Mouse (Mus musculus) right cerebral cortex, postnatal 10 days (tissue): ENCODE data around the gene Tmco1.

Experiments used
- DNase-seq, 2 experiments: peaks; one replicate each; pipeline ENCODE4 v3.0.0; 2021; ENCODE audit warnings: low spot score in 2 of 2

The Tmco1 gene

DNA sequence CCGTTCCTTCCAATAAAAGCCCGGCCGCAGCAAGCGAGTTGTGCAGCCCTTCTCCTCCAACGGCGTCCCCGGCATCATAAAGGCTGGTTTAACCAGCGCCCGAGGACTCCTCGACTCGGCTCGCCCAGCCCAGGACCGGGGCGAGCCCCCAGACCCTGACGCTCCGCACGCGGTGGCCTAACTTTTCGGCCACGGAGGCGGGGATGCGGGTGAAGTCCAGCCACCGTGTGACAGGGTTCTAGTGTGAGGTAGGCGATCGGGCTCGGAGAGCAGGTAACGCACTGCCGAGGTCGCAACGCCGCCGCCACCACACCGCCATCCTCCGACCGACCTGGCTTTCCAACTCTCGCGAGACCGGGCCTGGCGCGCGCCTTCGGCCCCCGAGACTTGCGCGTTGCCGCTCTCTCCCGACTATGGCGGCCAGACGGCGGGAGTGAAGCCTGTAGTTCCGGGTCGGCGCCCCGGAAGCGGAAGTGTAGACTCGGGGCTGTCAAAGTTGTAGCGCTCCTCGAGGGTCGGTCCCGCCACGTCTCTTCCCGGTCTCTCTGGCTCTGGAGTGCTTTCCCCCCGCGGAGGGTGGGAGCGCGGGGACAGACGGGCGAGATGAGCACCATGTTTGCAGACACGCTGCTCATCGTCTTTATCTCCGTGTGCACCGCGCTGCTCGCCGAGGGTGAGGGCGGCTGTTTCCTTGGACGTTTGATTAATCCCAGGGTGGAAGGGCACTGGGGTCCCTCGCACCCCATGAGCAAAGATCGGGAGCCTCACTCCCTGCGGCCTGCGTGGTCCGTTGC is at the start of gene Tmco1:
Tmco1 (plus strand) TSS at position 118 of the 794 bp plus-strand sequence.
- DNase-seq, result peak; percentile 99

DNA sequence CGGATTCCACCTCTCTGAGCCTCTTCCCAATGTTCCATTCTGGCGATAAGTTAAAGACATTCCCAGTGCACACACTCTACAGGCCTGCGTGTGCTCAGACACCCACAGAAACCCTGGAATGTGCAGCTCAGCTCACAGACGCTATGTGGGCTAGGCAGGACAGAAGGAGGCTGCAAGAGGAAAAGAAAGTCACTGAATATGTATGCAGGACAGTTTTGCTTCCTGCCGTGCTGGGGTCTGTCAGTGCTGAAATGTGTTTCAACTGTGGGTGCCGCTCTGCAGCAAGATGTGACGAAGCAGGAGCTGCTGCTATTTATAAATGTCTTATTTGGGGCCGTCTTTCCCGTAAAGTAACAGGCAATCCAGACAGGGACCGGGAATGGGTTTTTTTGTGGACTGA is 48.5 kb upstream of the Tmco1 start:
- peak; percentile 84 to 91 for DNase-seq

DNA sequence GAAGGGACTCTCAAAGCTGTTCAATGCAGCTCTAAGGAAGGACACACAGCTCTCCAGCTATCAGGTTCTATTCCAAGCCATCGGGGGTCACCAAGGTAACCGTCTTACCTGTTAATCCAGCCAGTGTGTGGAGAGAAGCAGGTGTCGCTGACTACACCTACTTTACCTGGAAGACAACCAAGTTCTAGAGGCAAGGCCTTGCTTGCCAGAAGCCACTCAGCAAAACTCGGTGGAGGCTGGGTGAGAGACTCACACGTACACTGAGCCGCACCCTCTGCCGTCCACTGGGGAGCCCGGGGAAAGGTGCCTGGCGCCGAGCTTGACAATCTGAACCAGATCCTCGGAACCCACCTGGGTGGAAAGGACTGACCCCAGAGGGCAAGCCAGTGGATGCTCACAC is 46.4 kb upstream of the Tmco1 start:
- no peak for DNase-seq

DNA sequence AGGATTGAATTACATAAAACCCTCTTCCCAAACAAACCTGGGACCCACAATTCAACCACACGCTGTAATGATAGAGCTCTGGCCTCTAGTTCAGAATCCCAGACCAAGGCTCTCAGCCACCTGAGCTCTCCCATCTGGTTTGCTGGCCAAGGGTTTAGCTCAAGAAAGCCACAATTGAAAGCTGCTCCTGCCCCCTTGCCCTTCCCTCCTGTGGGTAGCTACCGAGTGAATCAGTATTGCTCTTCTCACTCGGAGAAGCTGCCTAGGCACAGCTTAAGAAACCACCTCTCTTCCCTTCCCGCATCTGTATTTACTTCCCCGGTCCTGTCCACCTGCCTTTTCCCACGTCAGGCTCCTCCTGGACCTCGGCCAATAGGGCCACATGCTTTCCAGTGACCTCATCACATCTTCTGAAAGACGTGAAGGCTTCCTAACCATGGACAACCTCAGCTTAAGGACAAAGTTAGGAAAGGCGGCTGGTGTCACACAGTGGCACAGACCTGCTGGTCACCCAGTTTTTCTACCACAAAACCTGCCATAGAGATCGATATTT is 45.6 kb upstream of the Tmco1 start:
- no peak for DNase-seq

DNA sequence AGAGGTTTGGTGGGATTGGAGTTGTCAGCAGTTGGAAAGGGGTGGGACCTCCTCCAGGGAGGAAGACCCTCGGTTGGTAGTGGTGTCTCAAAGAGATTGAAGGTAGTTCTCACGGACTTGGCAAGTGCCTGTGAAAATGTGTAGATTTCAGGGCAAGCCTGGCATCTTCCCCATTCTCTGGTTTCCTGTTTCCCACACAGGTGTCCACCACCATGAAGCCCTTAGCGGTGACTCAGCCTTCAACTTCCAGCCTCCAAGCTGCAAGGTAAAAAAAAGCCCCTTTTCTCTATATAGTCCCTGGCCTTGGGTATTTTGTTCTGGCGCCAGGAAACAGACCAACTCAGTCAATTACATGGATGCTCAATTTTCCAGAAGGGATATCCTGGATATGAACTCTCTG is 42.8 kb upstream of the Tmco1 start:
- DNase-seq, result no peak

DNA sequence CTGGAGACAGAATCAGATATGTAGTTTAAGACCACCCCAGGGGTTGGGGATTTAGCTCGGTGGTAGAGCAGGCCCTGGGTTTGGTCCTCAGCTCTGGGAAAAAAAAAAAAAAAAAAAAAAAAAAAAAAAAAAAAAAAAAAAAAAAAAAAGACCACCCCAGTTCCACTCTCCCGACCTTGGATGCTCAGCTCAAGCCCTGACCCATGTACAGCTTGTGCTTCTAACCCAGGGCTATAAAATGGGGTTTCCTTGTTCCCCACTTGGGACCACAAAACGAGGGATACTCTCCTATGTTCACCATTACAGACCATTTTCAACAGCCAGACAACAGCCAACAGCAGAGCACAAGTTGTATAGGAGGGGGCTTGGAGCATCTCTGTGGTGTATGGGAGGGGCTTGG is 41.5 kb upstream of the Tmco1 start:
- DNase-seq, result no peak

DNA sequence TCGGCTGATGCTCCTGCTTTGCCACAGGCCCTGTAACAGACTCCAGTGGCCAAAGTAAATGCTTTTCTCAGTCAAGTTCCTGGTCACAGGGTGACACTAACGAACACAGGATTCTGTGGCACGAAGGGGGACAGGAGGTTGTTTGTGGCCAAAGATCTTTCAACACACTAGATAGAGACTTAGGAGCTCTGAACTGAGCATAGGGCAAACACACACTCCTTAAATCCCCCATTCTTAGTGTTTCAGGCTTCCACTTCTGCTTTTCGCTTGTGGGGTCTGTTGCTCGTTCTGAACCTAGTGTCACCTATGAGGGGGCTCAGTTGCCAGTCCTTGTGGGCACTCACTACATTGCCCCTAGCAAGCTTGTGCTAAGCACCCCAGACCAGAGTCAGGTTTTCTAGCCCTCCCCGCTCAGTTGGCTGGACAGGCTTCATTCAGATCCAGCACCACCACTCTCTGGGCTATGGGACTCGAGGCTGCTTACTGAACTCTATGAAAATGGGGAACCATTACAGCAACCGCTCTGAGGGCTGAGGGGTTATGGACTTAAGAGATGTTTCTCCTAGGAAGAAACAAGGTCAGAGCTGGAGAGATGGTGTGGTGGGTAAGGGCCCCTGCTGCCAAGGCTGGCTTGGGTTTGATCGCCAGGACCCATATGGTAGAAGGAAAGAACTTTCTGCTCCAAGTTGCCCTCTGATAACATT is 39.7 kb upstream of the Tmco1 start:
- DNase-seq, result no peak

DNA sequence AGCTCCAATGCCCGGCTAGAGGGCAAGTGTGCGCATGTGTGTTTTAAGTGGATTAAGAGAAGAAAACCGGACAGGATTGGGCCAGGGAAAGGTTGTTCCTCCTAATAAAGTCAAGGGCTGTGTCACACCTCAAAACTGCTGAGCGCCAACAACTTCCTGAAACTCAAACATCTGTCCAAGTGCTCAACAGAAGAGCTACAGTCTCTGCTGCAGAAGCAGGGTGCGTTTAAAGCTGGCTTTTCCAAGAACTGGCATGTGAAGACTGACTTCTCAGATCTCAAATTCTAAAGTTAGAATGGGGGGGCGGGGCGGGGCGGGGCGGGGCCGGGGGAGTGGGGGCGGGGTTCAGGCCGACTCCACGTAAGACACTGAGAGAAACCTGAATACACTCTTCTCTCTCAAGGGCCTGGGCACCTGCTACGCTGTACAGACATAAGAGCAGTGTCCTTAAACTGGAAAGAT is 38.8 kb upstream of the Tmco1 start:
- DNase-seq, result no peak

DNA sequence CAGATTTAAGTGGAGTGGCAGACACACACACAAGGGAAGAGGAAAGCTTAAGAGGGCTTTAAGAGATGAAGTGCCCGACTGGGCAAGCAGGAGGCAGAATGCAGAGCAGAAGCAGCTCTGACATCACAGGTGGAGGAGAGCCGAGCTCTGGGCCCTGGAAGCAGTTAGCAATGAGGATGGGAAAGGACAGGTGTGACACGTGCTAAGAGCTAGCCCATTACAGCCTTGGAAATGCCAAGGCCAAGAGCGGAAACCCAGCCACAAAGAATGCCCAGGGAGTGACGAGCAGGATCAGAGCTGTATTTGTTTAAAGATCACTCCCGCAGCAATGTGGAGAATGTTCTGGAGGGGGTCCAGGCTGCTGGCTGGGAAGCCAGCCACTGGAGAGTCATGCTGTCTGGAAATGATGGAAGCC is 38.3 kb upstream of the Tmco1 start:
- DNase-seq, result peak; percentile 89

DNA sequence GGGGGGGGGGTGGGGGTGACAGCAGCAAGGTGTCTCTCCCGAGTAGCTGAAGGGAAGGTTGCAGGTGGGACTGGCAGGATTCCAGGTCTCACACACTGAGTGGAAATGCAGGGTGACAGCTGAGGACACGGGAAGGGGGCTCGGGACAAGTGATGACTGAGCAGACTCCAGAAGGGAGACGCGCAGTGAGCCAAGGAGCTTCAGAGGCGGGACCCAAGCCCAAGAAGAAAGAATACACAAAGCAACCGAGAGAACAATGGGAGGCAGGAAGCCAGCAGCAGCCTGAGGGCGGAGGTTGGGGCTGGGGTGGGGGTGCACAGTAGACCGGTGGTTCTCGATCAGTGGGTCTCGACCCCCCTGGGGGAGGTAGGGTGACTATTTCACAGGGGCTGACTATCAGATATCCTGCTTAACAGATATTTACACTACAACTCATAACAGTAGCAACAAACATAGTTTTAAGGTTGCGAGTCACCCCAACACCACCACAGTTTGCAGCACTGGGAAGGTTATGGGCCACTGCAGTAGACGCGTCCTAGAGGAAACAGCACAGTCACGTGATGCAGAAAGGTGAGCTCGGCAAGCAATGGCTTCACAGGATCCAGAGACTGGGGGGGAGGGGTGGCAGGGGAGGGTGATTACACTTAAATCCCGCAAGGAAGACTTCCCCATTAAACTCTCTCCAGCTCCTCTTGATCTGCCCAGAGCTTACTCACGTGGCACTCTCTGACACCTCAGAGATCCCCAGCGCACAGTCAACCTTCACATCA is 37.7 kb upstream of the Tmco1 start:
- DNase-seq, result peak; percentile 71 to 79

DNA sequence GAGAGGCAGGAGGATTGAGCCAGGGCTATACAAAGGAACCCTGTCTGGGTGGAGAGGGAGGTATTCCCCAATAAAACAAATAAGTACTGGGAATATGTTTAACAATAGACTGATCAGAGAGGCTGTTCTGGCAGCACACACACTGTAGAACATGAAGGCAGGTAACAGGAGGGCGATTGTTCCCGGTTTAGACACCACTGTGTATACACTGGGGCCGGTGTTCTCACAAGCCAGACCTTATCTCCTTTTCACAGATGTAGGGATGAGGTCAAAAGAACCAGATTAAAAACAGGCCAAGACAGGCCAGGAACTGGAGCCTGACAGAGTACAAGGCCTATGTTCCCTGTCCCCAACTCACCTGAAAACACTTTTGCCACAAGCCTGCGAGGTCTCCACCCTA is 36.9 kb upstream of the Tmco1 start:
- DNase-seq, result no peak

DNA sequence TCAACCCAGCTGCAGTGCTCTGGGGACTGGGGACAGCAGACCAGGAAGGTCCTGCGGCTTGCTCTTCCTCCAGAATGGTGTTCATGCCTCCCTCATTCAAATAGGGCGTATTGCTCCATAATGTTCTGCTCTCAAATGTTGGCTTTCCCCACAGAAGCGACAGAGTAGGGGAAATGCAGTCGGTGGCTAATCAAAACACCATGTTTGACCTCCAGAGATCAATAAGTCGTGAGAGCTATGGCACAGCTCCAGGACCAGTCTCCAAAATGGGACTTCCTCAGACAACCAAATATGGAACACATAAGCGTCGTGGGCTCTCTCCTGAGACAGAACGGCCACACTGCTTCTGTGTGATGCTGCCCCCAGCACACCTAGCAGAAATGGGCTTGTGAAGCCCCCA is 36.3 kb upstream of the Tmco1 start:
- DNase-seq, result no peak

DNA sequence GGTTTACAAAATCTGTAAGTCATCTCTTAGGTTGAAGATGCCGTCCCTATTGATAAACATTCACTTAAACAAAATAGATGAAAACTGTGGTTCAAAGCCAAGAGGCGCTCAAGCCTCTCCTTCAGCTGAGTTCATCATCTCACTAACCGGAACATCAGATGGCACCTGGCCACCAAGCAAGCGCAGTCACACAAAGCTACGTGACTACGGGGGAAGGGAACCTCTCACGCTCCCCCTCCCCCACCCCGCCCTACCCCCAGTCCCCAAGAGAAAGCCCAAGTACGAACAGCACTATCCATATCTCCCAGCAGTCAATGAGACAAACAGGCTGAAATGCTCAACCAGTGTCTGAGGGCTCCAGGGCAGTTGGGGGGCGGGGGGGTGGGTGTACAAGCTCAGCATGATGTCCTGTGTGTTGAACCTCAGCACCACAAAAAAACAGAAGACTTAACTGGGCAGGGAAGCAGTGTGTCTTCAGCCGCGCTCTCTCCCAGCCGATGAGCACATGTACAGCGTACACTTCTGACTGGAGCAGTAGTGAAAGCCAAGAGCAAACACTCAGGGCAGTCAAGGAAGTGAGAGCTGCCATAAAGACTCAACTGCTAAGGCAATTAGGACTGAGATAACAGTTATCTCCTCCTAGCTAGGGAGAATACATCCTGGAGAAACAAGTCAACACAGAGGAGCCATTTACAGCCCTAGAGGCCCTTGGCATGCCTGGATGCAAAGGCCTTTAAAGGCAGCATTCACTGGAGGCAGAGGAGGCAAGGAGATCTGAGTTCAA is 34.6 kb upstream of the Tmco1 start:
- no peak for DNase-seq

DNA sequence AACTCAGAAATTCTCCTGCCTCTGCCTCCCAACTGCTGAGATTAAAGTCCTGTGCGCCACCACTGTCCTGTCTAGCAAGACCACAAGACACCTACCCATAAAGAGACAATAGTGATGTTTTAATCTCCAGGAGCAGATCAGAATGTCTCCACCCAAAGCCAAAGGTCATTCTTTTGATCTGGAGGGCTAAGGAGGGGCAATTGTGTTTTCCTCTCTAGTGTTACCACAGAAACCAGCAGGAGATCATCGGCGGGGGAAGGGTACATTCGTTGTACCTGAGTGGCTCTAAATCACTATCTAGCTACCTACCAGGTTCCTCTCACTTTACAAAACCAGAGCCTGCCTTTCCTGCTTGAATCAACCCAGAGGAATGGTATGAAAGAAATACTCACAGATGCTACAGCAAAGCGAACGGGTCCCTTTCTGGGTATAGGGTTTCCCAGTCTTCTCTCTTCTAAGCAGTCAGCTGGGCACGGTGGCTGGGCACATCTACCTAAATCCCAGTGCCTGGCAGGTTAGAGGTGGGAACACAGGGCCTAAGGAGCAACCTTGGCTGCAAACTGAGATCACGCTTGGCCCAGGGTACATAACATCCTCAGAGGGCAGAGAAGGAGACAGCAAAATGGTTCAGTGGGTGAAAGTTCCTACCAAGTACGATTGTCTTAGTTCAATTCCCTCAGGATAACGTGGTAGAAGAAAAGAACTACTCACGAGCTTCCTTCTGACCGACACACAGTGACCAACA is 33.4 kb upstream of the Tmco1 start:
- DNase-seq, result no peak

DNA sequence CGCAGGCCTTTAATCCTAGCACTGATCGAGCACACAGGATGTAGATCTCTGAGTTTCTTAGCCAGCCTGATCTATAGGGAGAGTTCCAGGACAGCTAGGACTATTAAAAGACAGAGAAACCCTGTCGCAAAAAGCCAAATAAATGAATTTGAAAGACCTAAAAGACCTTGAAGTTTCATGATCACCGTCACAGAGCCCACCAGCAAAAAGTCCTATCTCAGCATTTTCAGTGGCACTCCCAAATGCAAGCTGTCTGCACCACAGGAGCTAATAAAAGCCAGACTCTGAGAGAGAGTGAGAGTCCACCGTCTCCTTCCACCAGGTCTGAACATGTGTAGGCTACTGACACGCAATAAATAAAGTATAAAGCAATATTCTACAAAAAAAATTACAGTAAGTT is 29.8 kb upstream of the Tmco1 start:
- no peak for DNase-seq

DNA sequence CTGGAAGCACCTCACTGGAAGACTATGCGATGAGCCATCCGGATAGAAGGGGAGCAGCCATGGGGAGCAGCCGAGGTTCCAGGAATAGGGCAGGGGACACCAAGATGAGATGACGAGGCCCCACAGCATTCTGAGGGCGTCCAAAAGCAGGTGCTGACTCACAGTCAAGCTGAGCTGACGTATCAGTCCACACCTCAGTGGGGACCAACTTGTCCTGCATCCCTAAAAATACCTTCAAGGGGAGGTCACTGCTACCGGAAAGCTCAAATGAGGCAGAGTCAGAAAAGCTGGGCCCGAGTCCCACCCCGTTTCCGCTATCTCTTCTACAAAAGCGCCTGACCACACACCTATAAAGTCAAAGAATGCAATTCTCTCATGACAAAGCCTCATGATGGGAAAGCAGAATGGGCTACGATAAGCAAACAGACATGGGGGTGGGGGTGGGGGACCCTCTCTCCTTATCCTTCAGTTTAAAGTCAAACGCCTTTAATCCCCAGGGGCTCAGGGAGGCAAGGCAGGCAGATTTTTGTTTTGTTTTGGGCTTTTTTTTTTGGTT is 28.9 kb upstream of the Tmco1 start:
- DNase-seq, result no peak

DNA sequence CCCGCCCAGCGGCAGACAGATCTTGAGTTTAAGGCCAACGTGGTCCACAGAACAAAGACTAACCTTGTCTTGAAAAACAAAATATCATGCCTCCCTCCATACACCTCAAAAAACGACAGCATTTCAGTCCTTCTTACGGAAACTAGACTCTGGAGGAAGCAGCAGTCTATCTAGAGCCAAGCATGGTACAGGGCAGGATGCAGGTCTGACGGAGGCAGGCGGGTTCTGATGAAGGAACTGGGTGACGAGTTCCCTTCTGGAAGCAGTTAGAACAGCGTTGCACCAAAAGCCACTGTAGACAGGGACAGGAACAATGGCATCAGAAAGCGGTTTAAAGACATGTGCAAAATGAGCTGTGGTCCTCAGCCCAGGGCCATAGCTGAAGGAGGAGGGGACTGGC is 28.1 kb upstream of the Tmco1 start:
- no peak for DNase-seq

DNA sequence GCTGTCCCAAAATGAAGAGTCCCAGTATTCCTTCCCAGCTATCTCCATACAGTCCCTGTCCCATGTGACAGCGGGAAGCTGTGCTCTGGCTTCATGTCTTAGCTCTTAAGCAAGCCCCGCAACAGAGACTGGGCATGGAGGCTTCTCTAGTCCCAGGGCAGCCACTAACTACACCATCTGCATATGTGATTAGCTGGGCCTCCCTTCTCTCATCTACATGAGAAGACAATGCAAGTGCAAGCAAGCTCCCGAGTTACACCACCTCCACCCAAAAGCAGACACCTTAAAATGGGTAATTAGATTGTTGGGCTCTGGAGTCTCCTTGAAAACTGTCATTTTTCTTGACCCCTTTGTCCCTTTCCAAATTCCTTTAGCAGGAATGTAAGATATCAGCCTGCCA is 26.1 kb upstream of the Tmco1 start:
- no peak for DNase-seq

DNA sequence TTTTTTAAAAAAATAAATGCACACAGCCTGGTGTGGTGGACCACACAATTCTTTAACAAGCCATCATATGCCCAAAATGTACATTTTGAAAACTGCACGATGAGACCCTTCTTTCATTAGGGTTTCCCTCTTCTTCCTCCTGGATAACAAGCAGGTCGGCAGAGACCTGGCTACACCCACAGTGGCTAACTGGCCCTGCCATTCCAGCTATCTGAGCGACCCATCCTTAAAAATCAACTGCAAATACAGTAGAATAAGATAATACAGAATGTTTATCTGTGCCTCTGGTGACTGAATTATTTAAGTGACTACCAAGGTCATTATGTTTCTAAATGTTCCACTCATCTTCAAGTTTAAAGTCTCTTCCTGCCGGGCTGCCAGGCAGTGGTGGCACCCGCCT is 25.4 kb upstream of the Tmco1 start:
- DNase-seq, result no peak
